Mouse (Mus musculus): ENCODE measurements around the gene Kirrel.

GRCm38 (mm10) chr3:87079751-87080150 is 94.8 kb downstream of the Kirrel start:
- TF ChIP-seq EP300 (IDR thresholded peaks at IDR 0.05; ENCODE audit: low read depth) (no peak), CTCF (IDR thresholded peaks at IDR 0.05; ENCODE audit: low read depth) (no peak)
